Mouse (Mus musculus) heart, embryonic 10.5 days (tissue): ENCODE data around the gene Wbp2. TPM values are rescaled to one million over a fixed set of nuclear protein-coding genes. Genes with fewer than 3 reads are reported as not detected.

Source experiments
- polyA plus RNA-seq: library from polyadenylated mRNA; unstranded; fragments of >200 nt; fragmentation: Nextera tagmentation; extraction: Ambion mirVana; gene quantifications from 2 replicates; pipeline ENCODE4 v1.2.1, GENCODE M21; 2016

The Wbp2 gene
- polyA plus RNA-seq, 1 experiment from 2014 or later, result 122 TPM

Other genes starting within 250 kb of the Wbp2 start
- gene Myo15b, start 228.6 kb downstream of the Wbp2 start, polyA plus RNA-seq, result 0.23 and 0.31 TPM in 2 replicates
- 13.7 and 17.9 TPM in 2 replicates for gene Smim5, start 187.0 kb downstream of the Wbp2 start, polyA plus RNA-seq
- gene Smim6, start 175.0 kb downstream of the Wbp2 start, polyA plus RNA-seq, result 1.6 and 1.7 TPM in 2 replicates
- 29.4 and 35.8 TPM in 2 replicates for gene Sap30bp, start 153.7 kb downstream of the Wbp2 start, polyA plus RNA-seq
- 20.4 and 22.3 TPM in 2 replicates for gene Recql5, start 153.5 kb downstream of the Wbp2 start, polyA plus RNA-seq
- 0.67 and 1.1 TPM in 2 replicates for gene Itgb4, start 112.3 kb downstream of the Wbp2 start, polyA plus RNA-seq
- 202 and 273 TPM in 2 replicates for gene Galk1, start 74.3 kb downstream of the Wbp2 start, polyA plus RNA-seq
- gene H3f3b, start 59.0 kb downstream of the Wbp2 start, polyA plus RNA-seq, result 684 and 1,078 TPM in 2 replicates
- 33.3 and 37.1 TPM in 2 replicates for gene Unk, start 56.7 kb downstream of the Wbp2 start, polyA plus RNA-seq
- gene Unc13d, start 9.0 kb downstream of the Wbp2 start, polyA plus RNA-seq, result 6.1 and 7.2 TPM in 2 replicates
- 25.9 and 38.7 TPM in 2 replicates for gene Trim47, start 40.2 kb upstream of the Wbp2 start, polyA plus RNA-seq
- gene Trim65, start 44.1 kb upstream of the Wbp2 start, polyA plus RNA-seq, result 3.6 and 3.8 TPM in 2 replicates
- gene Mrpl38, start 51.9 kb upstream of the Wbp2 start, polyA plus RNA-seq, result 112 and 127 TPM in 2 replicates
- 27.7 and 30.6 TPM in 2 replicates for gene Fbf1, start 81.2 kb upstream of the Wbp2 start, polyA plus RNA-seq
- gene Ten1, start 111.9 kb upstream of the Wbp2 start, polyA plus RNA-seq, result 87.6 and 99.5 TPM in 2 replicates
- 24.5 and 32.7 TPM in 2 replicates for gene Acox1, start 112.0 kb upstream of the Wbp2 start, polyA plus RNA-seq
- 0.67 and 1.5 TPM in 2 replicates for gene Evpl, start 151.1 kb upstream of the Wbp2 start, polyA plus RNA-seq
- 90.7 and 101 TPM in 2 replicates for gene Srp68, start 187.2 kb upstream of the Wbp2 start, polyA plus RNA-seq
- gene Galr2, start 193.9 kb upstream of the Wbp2 start, polyA plus RNA-seq, result 0.07 and 0.21 TPM in 2 replicates
- gene Exoc7, start 220.2 kb upstream of the Wbp2 start, polyA plus RNA-seq, result 48.7 and 56.4 TPM in 2 replicates
- gene Foxj1, start 248.4 kb upstream of the Wbp2 start, polyA plus RNA-seq, result 0.31 and 0.74 TPM in 2 replicates